ENCODE assay signal across 22 mouse cellular contexts in the genomic region with DNA sequence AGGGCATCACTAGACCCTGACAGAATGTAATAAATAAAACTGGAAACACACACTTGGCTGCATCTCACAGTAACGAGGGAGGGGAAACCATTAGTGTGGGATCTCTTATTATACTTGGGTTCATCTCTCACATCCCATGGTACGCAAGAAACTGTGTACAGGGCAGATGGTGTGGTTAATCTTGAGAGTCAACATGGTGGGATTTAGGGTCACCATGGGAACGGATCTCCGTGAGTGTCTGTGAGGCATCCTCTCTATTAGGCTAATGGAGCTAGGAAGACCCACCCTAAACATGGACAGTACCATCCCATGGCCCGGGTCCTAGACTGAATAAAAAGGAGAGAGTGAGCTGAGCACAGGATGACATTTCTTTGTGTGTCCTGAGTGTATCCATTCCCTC.
"Had no signal": no experiment of that assay in that cellular context is flagged by ENCODE, and none has a peak within 500 bp of the region (broad histone marks: within the 10 kb centered on the region; RNA-seq: fewer than 3 reads in every experiment).

No protein-coding gene starts in this region.

- H3K4me1 ChIP-seq: heart, embryonic 10.5 days; heart, embryonic 12.5 days had no signal

- H3K36me3 ChIP-seq: heart, embryonic 10.5 days; heart, embryonic 12.5 days; hindbrain, embryonic 13.5 days; hindbrain, embryonic 15.5 days; kidney, embryonic 15.5 days; limb, embryonic 13.5 days; limb, embryonic 15.5 days had no signal

- H3K4me3 ChIP-seq: heart, embryonic 10.5 days; heart, embryonic 12.5 days; hindbrain, embryonic 13.5 days; hindbrain, embryonic 15.5 days; kidney, embryonic 15.5 days; limb, embryonic 13.5 days; limb, embryonic 15.5 days had no signal

- H3K27ac ChIP-seq: heart, embryonic 10.5 days; hindbrain, embryonic 13.5 days; hindbrain, embryonic 15.5 days; kidney, embryonic 15.5 days; kidney, postnatal 0 days; limb, embryonic 13.5 days; limb, embryonic 15.5 days had no signal

- H3K9ac ChIP-seq: forebrain, postnatal 0 days; heart, embryonic 12.5 days; hindbrain, embryonic 13.5 days; hindbrain, embryonic 15.5 days; kidney, embryonic 15.5 days; limb, embryonic 13.5 days; limb, embryonic 15.5 days had no signal

- H3K9me3 ChIP-seq: heart, embryonic 10.5 days; heart, embryonic 12.5 days; hindbrain, embryonic 13.5 days; hindbrain, embryonic 15.5 days; kidney, embryonic 15.5 days; limb, embryonic 13.5 days; limb, embryonic 15.5 days had no signal

- H3K4me2 ChIP-seq: heart, embryonic 12.5 days; hindbrain, embryonic 13.5 days; hindbrain, embryonic 15.5 days; kidney, embryonic 15.5 days; limb, embryonic 13.5 days; limb, embryonic 15.5 days had no signal

- ATAC-seq: intestine, embryonic 16.5 days had no signal

- DNase-seq: forebrain, postnatal 0 days; gastrocnemius, postnatal 14 days; gastrocnemius, postnatal 36 days; heart, adult 18-20 months; heart, postnatal 10 days; kidney, adult 11 months; kidney, adult 2 months; kidney, adult 9 months; kidney, postnatal 14 days; kidney, postnatal 36 days; layer of hippocampus, adult 9-11 months; layer of hippocampus, postnatal 36 days; left cerebral cortex, postnatal 4 days had no signal

- H3K27me3 ChIP-seq: hindbrain, embryonic 15.5 days; kidney, embryonic 15.5 days; limb, embryonic 13.5 days; limb, embryonic 15.5 days had no signal
